ENCODE assay signal across 27 mouse cellular contexts in the genomic region with DNA sequence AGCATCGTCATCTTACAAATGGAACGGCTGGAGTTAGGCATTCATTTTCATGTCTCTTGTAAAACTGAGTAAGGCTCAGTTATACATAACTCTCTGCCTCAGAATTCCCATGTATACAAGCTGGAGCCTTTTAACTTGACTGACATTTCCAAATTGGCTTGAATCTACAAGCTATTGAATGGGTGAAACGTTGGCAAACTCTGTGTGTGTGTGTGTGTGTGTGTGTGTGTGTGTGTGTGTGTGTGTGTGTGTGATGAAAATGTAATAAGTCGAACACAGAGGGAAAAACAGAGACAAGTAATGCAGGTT.
DNase-seq lines count a peak whose midpoint lies in the region; ATAC-seq and TF ChIP-seq lines count a peak whose summit lies in the region.
"Had no signal": no experiment of that assay in that cellular context is flagged by ENCODE, and none has a peak within 500 bp of the region (broad histone marks: within the 10 kb centered on the region; RNA-seq: fewer than 3 reads in every experiment).

No protein-coding gene starts in this region.

- no peak overlapping the region for H3K9ac ChIP-seq in heart, embryonic 11.5 days (ENCODE audit: low read depth, low read length)
- H3K9ac ChIP-seq in heart, postnatal 0 days (replicated peaks; ENCODE audit: low read depth, low read length): no peak overlapping the region
- no peak overlapping the region for H3K9ac ChIP-seq in midbrain, postnatal 0 days (replicated peaks; ENCODE audit: low read length, poor library complexity, severe bottlenecking)
- H3K9ac ChIP-seq: kidney, embryonic 15.5 days; limb, embryonic 15.5 days; neural tube, embryonic 15.5 days had no signal

- H3K4me3 ChIP-seq in heart, embryonic 11.5 days (ENCODE audit: low read depth, low read length): no peak overlapping the region
- no peak overlapping the region for H3K4me3 ChIP-seq in heart, postnatal 0 days (ENCODE audit: low read depth, low read length)
- no peak overlapping the region for H3K4me3 ChIP-seq in midbrain, postnatal 0 days (ENCODE audit: low read depth, low read length)
- no peak overlapping the region for H3K4me3 ChIP-seq in midbrain, embryonic 10.5 days
- H3K4me3 ChIP-seq: embryonic facial prominence, embryonic 10.5 days; kidney, embryonic 15.5 days; limb, embryonic 15.5 days; neural tube, embryonic 15.5 days had no signal

- no peak for TF ChIP-seq EP300 in heart, postnatal 0 days (IDR thresholded peaks at IDR 0.05; ENCODE audit: low read depth)

- no peak overlapping the region; the same call in 1 of the 2 replicates for H3K4me2 ChIP-seq in heart, embryonic 11.5 days
- no peak overlapping the region for H3K4me2 ChIP-seq in heart, postnatal 0 days (ENCODE audit: low read depth, low read length)
- no peak overlapping the region for H3K4me2 ChIP-seq in midbrain, postnatal 0 days (ENCODE audit: low read depth, low read length, poor library complexity, severe bottlenecking)
- H3K4me2 ChIP-seq: kidney, embryonic 15.5 days; limb, embryonic 15.5 days; neural tube, embryonic 15.5 days had no signal

- peaks cover 3% of the 10 kb centered on the region; the same call in 1 of the 2 replicates for H3K36me3 ChIP-seq in heart, embryonic 11.5 days (ENCODE audit: control insufficient read depth, insufficient read depth, low read length)
- peaks cover 23% of the 10 kb centered on the region; the same call in 1 of the 2 replicates for H3K36me3 ChIP-seq in heart, postnatal 0 days (replicated peaks; ENCODE audit: control insufficient read depth, insufficient read depth, low read length)
- peaks cover 10% of the 10 kb centered on the region; the same call in 1 of the 2 replicates for H3K36me3 ChIP-seq in midbrain, postnatal 0 days (ENCODE audit: insufficient read depth, low read length)
- H3K36me3 ChIP-seq in midbrain, embryonic 10.5 days: peaks cover 94% of the 10 kb centered on the region

- ATAC-seq in heart, embryonic 11.5 days (replicated peaks; ENCODE audit: insufficient number of reproducible peaks, low FRiP score, low TSS enrichment): no peak
- 0 out of 2 replicates have a peak, but pooled peaks have one; percentile 2 for ATAC-seq in heart, postnatal 0 days (ENCODE audit: insufficient read depth, low read depth)
- no peak for ATAC-seq in midbrain, postnatal 0 days (ENCODE audit: low FRiP score)
- ATAC-seq in erythroid progenitor cell, adult 5-6 weeks (replicated peaks; ENCODE audit: low FRiP score, poor library complexity, severe bottlenecking): no peak
- ATAC-seq: midbrain, embryonic 16.5 days; Patski had no signal

- H3K27ac ChIP-seq in heart, embryonic 11.5 days (ENCODE audit: low read depth, low read length): peak overlapping the region; percentile 12; the same call in 1 of the 2 replicates
- no peak overlapping the region for H3K27ac ChIP-seq in heart, postnatal 0 days (ENCODE audit: low read depth)
- H3K27ac ChIP-seq in midbrain, postnatal 0 days (ENCODE audit: low read depth, low read length): no peak overlapping the region
- no peak overlapping the region for H3K27ac ChIP-seq in midbrain, embryonic 10.5 days (replicated peaks)
- H3K27ac ChIP-seq: embryonic facial prominence, embryonic 10.5 days; kidney, embryonic 15.5 days; limb, embryonic 15.5 days; macrophage; neural tube, embryonic 15.5 days had no signal

- no peaks in the 10 kb centered on the region for H3K27me3 ChIP-seq in heart, embryonic 11.5 days (ENCODE audit: control insufficient read depth, insufficient read depth, low read length)
- H3K27me3 ChIP-seq in heart, postnatal 0 days (ENCODE audit: control insufficient read depth, insufficient read depth, low read length): no peaks in the 10 kb centered on the region
- no peaks in the 10 kb centered on the region for H3K27me3 ChIP-seq in midbrain, postnatal 0 days (ENCODE audit: insufficient read depth, low read length)
- H3K27me3 ChIP-seq in midbrain, embryonic 10.5 days (ENCODE audit: low read depth, poor library complexity, severe bottlenecking): no peaks in the 10 kb centered on the region
- H3K27me3 ChIP-seq: CH12.LX; kidney, embryonic 15.5 days; limb, embryonic 15.5 days; neural tube, embryonic 15.5 days; Patski had no signal

- 51% methylated on average over 4 of the region's 4 CpGs for WGBS in heart, embryonic 11.5 days (ENCODE audit: insufficient replicate concordance)
- 38% methylated on average over 4 of the region's 4 CpGs for WGBS in heart, postnatal 0 days
- WGBS in midbrain, postnatal 0 days: 64% methylated on average over 4 of the region's 4 CpGs
- WGBS in midbrain, embryonic 10.5 days: 89% methylated on average over 4 of the region's 4 CpGs

- TF ChIP-seq CTCF in heart, postnatal 0 days (IDR thresholded peaks at IDR 0.05; ENCODE audit: low read depth): no peak
- no peak for TF ChIP-seq CTCF in midbrain, postnatal 0 days (IDR thresholded peaks at IDR 0.05)

- H3K9me3 ChIP-seq in heart, embryonic 11.5 days (replicated peaks; ENCODE audit: control insufficient read depth, low read length): no peaks in the 10 kb centered on the region
- H3K9me3 ChIP-seq in heart, postnatal 0 days (replicated peaks; ENCODE audit: control insufficient read depth, low read length): no peaks in the 10 kb centered on the region
- H3K9me3 ChIP-seq in midbrain, postnatal 0 days (ENCODE audit: low read length): no peaks in the 10 kb centered on the region
- no peaks in the 10 kb centered on the region for H3K9me3 ChIP-seq in midbrain, embryonic 10.5 days (replicated peaks)
- H3K9me3 ChIP-seq: embryonic facial prominence, embryonic 10.5 days; G1E; kidney, embryonic 15.5 days; limb, embryonic 15.5 days; neural tube, embryonic 15.5 days had no signal

- no peak for DNase-seq in heart, adult 8-10 months (ENCODE audit: low spot score)
- no peak for DNase-seq in heart, postnatal 0 days (ENCODE audit: low spot score)
- DNase-seq in heart, adult 9 months (ENCODE audit: low spot score in 2 of 2): no peak
- peak; percentile 30 for DNase-seq in midbrain, postnatal 0 days (ENCODE audit: low spot score)
- no peak for DNase-seq in midbrain, embryonic 10.5 days (ENCODE audit: low spot score)
- DNase-seq: adrenal gland, postnatal 36 days; B cell, adult 2 months; cerebellum, adult 11-12 months; cerebellum, postnatal 10 days; gastrocnemius, postnatal 36 days; kidney, adult 11 months; kidney, postnatal 36 days; layer of hippocampus, postnatal 36 days; right cerebral cortex, adult 18-20 months; right cerebral cortex, postnatal 4 days; thymus, postnatal 14 days had no signal

- H3K4me1 ChIP-seq in heart, embryonic 11.5 days (ENCODE audit: control insufficient read depth, insufficient read depth, low read length): peaks cover 16% of the 10 kb centered on the region
- H3K4me1 ChIP-seq in heart, postnatal 0 days (ENCODE audit: control insufficient read depth, insufficient read depth): no peaks in the 10 kb centered on the region
- H3K4me1 ChIP-seq in midbrain, postnatal 0 days (ENCODE audit: insufficient read depth, low read length): no peaks in the 10 kb centered on the region
- H3K4me1 ChIP-seq in midbrain, embryonic 10.5 days: no peaks in the 10 kb centered on the region
- H3K4me1 ChIP-seq: embryonic facial prominence, embryonic 10.5 days; limb, embryonic 15.5 days; neural tube, embryonic 15.5 days had no signal
